ENCODE assay signal across 8 mouse cellular contexts in genomic region chr14:34660788-34661591, GRCm38 (mm10). TPM values are rescaled to one million over a fixed set of nuclear protein-coding genes. Genes with fewer than 3 reads are reported as not detected.
DNase-seq lines count a peak whose midpoint lies in the region; ATAC-seq lines count a peak whose summit lies in the region.

No protein-coding gene starts in this region.

- peaks cover 14% of the 10 kb centered on the region for H3K4me1 ChIP-seq in embryonic facial prominence, embryonic 15.5 days
- H3K4me1 ChIP-seq in hindbrain, embryonic 15.5 days (replicated peaks): peaks cover 15% of the 10 kb centered on the region
- peaks cover 11% of the 10 kb centered on the region for H3K4me1 ChIP-seq in stomach, embryonic 16.5 days (ENCODE audit: control insufficient read depth, insufficient read depth, low read length)

- H3K4me2 ChIP-seq in embryonic facial prominence, embryonic 15.5 days (replicated peaks): peak overlapping the region; percentile 78
- peak overlapping the region; percentile 96 for H3K4me2 ChIP-seq in hindbrain, embryonic 15.5 days
- peak overlapping the region; percentile 94 for H3K4me2 ChIP-seq in stomach, embryonic 16.5 days (ENCODE audit: low read depth, low read length)

- 11% methylated on average over 22 of the region's 22 CpGs for WGBS in embryonic facial prominence, embryonic 15.5 days
- 13% methylated on average over 22 of the region's 22 CpGs for WGBS in hindbrain, embryonic 15.5 days
- 21% methylated on average over 22 of the region's 22 CpGs for WGBS in stomach, embryonic 16.5 days

- peak; percentile 6 for DNase-seq in right cerebral cortex, postnatal 4 days
- DNase-seq in right cerebral cortex, postnatal 25 days: no peak
- DNase-seq in frontal cortex, postnatal 14 days (ENCODE audit: low spot score in 2 of 2): no peak

- H3K9me3 ChIP-seq in embryonic facial prominence, embryonic 15.5 days (replicated peaks): no peaks in the 10 kb centered on the region
- no peaks in the 10 kb centered on the region for H3K9me3 ChIP-seq in hindbrain, embryonic 15.5 days
- no peaks in the 10 kb centered on the region; the same call in 1 of the 2 replicates for H3K9me3 ChIP-seq in stomach, embryonic 16.5 days (replicated peaks; ENCODE audit: control insufficient read depth, low read length)

- ATAC-seq in embryonic facial prominence, embryonic 15.5 days (ENCODE audit: insufficient number of reproducible peaks, low FRiP score, low TSS enrichment, low read depth): no peak
- ATAC-seq in hindbrain, embryonic 15.5 days (ENCODE audit: low FRiP score, low read depth): no peak
- ATAC-seq in megakaryocyte, adult 5-6 weeks (ENCODE audit: poor library complexity, severe bottlenecking): peak; percentile 24
- ATAC-seq in stomach, embryonic 16.5 days (ENCODE audit: insufficient read depth, low FRiP score): peak; percentile 31; the same call in 1 of the 2 replicates
- no peak for ATAC-seq in monocyte, adult 5-6 weeks (replicated peaks; ENCODE audit: insufficient number of reproducible peaks, low FRiP score, low TSS enrichment, poor library complexity, severe bottlenecking)

- H3K9ac ChIP-seq in embryonic facial prominence, embryonic 15.5 days: no peak overlapping the region
- peak overlapping the region; percentile 35; the same call in 1 of the 2 replicates for H3K9ac ChIP-seq in hindbrain, embryonic 15.5 days
- peak overlapping the region; percentile 64 for H3K9ac ChIP-seq in stomach, embryonic 16.5 days (ENCODE audit: low read length)

- peaks cover 40% of the 10 kb centered on the region for H3K27me3 ChIP-seq in embryonic facial prominence, embryonic 15.5 days
- H3K27me3 ChIP-seq in hindbrain, embryonic 15.5 days: peaks cover 35% of the 10 kb centered on the region
- H3K27me3 ChIP-seq in stomach, embryonic 16.5 days (ENCODE audit: control insufficient read depth, insufficient read depth, low read length): peaks cover 5% of the 10 kb centered on the region; the same call in 1 of the 2 replicates

- H3K36me3 ChIP-seq in embryonic facial prominence, embryonic 15.5 days: no peaks in the 10 kb centered on the region
- no peaks in the 10 kb centered on the region for H3K36me3 ChIP-seq in hindbrain, embryonic 15.5 days
- no peaks in the 10 kb centered on the region for H3K36me3 ChIP-seq in stomach, embryonic 16.5 days (ENCODE audit: control insufficient read depth, insufficient read depth, low read length)

- peak overlapping the region; percentile 46 for H3K4me3 ChIP-seq in embryonic facial prominence, embryonic 15.5 days (replicated peaks)
- peak overlapping the region; percentile 49 for H3K4me3 ChIP-seq in hindbrain, embryonic 15.5 days
- H3K4me3 ChIP-seq in stomach, embryonic 16.5 days (replicated peaks; ENCODE audit: low read length): peak overlapping the region; percentile 61

- H3K27ac ChIP-seq in embryonic facial prominence, embryonic 15.5 days (replicated peaks): no peak overlapping the region
- no peak overlapping the region for H3K27ac ChIP-seq in hindbrain, embryonic 15.5 days (replicated peaks)
- H3K27ac ChIP-seq in stomach, embryonic 16.5 days (ENCODE audit: low read length): peak overlapping the region; percentile 74

RNA-seq across cellular contexts. Expression of gene Wapl, which starts 12.7 kb away (rescaled TPM):
- 25.0 and 26.4 TPM in 2 replicates for polyA plus RNA-seq in embryonic facial prominence, embryonic 15.5 days (2015; fragmentation: Nextera tagmentation; extraction: Ambion mirVana)
- 12.3 and 14.8 TPM in 2 replicates for polyA plus RNA-seq in hindbrain, embryonic 15.5 days (2015; fragmentation: Nextera tagmentation; extraction: Ambion mirVana)
- 71.0 and 71.7 TPM in 2 replicates for total RNA-seq in megakaryocyte, adult 5-6 weeks (2015)
- total RNA-seq in megakaryocyte, adult 5-6 weeks (2017): 94.2 and 101 TPM in 2 replicates
- 17.4 and 22.5 TPM in 2 replicates for polyA plus RNA-seq in stomach, embryonic 16.5 days (2015; fragmentation: Nextera tagmentation; extraction: Ambion mirVana)
- total RNA-seq in monocyte, adult 5-6 weeks (2017): 153 to 163 TPM (median 159 TPM) in 3 replicates

Comparison
In these comparisons a context has a peak if more than half of its experiments do, and no peak if none do; other contexts are left out.
1. ATAC-seq: peak in megakaryocyte, adult 5-6 weeks (single experiment) and stomach, embryonic 16.5 days (single experiment); none in embryonic facial prominence, embryonic 15.5 days (single experiment), hindbrain, embryonic 15.5 days (single experiment) and monocyte, adult 5-6 weeks (single experiment).
2. Peak in every context shown above with its lines, with median percentiles within 50 percentile points of each other: H3K4me2 ChIP-seq and H3K4me3 ChIP-seq.